Mouse (Mus musculus) intestine, embryonic 15.5 days (tissue): ENCODE data around the gene Hist3h2ba. TPM values are rescaled to one million over a fixed set of nuclear protein-coding genes. Genes with fewer than 3 reads are reported as not detected.

ENCODE experiments used
- ATAC-seq: fragments of 200-750 bp; cut with Nextera tagmentation; 2 replicates; pipeline ENCODE4 v1.8.0; 2017; ENCODE audit warnings: moderate TSS enrichment, moderate library complexity
- H3K27ac ChIP-seq: fragments of 300-500 bp; sonication (generic); 2 replicates; pipeline ENCODE4 v1.5.1; 2015; ENCODE audit warnings: mild to moderate bottlenecking, inconsistent platforms
- H3K27me3 ChIP-seq: fragments of 300-500 bp; sonication (generic); replicated peaks from 2 replicates; pipeline ENCODE4 v1.6.1; 2015; ENCODE audit warnings: inconsistent platforms
- H3K36me3 ChIP-seq: fragments of 300-500 bp; sonication (generic); 2 replicates; pipeline ENCODE4 v1.6.1; 2015; ENCODE audit warnings: inconsistent platforms
- H3K4me1 ChIP-seq: fragments of 300-500 bp; sonication (generic); replicated peaks from 2 replicates; pipeline ENCODE4 v1.6.1; 2015; ENCODE audit warnings: inconsistent platforms
- H3K4me2 ChIP-seq: fragments of 300-500 bp; sonication (generic); replicated peaks from 2 replicates; pipeline ENCODE4 v1.6.1; 2015; ENCODE audit warnings: mild to moderate bottlenecking, inconsistent platforms
- H3K4me3 ChIP-seq: fragments of 300-500 bp; sonication (generic); replicated peaks from 2 replicates; pipeline ENCODE4 v1.5.1; 2015; ENCODE audit warnings: inconsistent platforms
- H3K9ac ChIP-seq: fragments of 300-500 bp; sonication (generic); 2 replicates; pipeline ENCODE4 v1.6.1; 2015; ENCODE audit warnings: inconsistent platforms
- H3K9me3 ChIP-seq: fragments of 300-500 bp; sonication (generic); 2 replicates; pipeline ENCODE4 v1.6.1; 2016; ENCODE audit warnings: inconsistent platforms
- WGBS: fragments of 180-500 bp; shearing (Covaris S2); methylation state at CpG from one replicate; pipeline ENCODE4 v1.1.7; 2015; 5-methylcytosine and 5-hydroxymethylcytosine counted together
- polyA plus RNA-seq: library from polyadenylated mRNA; unstranded; fragments of >200 nt; fragmentation: Nextera tagmentation; extraction: Ambion mirVana; gene quantifications from 2 replicates; pipeline ENCODE4 v1.2.1, GENCODE M21; 2015

Gene Hist3h2ba
- polyA plus RNA-seq, result 39.9 and 40.0 TPM in 2 replicates

- peaks cover 10% of the 10 kb centered on the region for H3K4me1 ChIP-seq
- peak; percentile 92 for ATAC-seq
- H3K27ac ChIP-seq, result peak within 1 kb of the TSS; percentile 85
- no peaks in the 10 kb centered on the region for H3K9me3 ChIP-seq
- H3K27me3 ChIP-seq, result no peaks in the 10 kb centered on the region
- H3K36me3 ChIP-seq, result no peaks in the 10 kb centered on the region
- H3K4me3 ChIP-seq, result peak within 1 kb of the TSS; percentile 48
- under 1% methylated on average over 48 of the region's 48 CpGs for WGBS
- H3K9ac ChIP-seq, result peak within 1 kb of the TSS; percentile 56
- H3K4me2 ChIP-seq, result peak within 1 kb of the TSS; percentile 76
These were observed at the start of gene Hist3h2ba for GRCm38 (mm10) chr11:58948542-58949479. Gene Hist3h2ba (plus strand): TSS chr11:58948920.

- no peak overlapping the region for H3K9ac ChIP-seq
- peaks cover 14% of the 10 kb centered on the region for H3K36me3 ChIP-seq
- no peak for ATAC-seq
- H3K4me3 ChIP-seq, result no peak overlapping the region
- no peaks in the 10 kb centered on the region for H3K27me3 ChIP-seq
- no peak overlapping the region for H3K4me2 ChIP-seq
- H3K9me3 ChIP-seq, result no peaks in the 10 kb centered on the region
- H3K4me1 ChIP-seq, result 0 out of 2 replicates have a peak, but pooled peaks cover 6% of the 10 kb centered on the region
- H3K27ac ChIP-seq, result no peak overlapping the region
These were observed 47.6 kb upstream of the Hist3h2ba start for GRCm38 (mm10) chr11:58901080-58901479.

- Histone ChIP-seq H3K4me2 (peak within 1 kb of the TSS; percentile 90), H3K4me3 (peak within 1 kb of the TSS; percentile 79), H3K27me3 (no peaks in the 10 kb centered on the region), H3K27ac (peak within 1 kb of the TSS; percentile 90), H3K9me3 (no peaks in the 10 kb centered on the region), H3K9ac (peak within 1 kb of the TSS; percentile 86), H3K4me1 (0 out of 2 replicates have a peak, but pooled peaks cover 6% of the 10 kb centered on the region), H3K36me3 (peaks cover 9% of the 10 kb centered on the region; the same call in 1 of the 2 replicates)
- ATAC-seq, result peak; percentile 99
- WGBS, result under 1% methylated on average over 40 of the region's 40 CpGs
These were observed 45.0 kb upstream of the Hist3h2ba start, which contains the start of gene Zfp39 for GRCm38 (mm10) chr11:58903511-58904409. Gene Zfp39 (minus strand): TSS chr11:58904225.

GRCm38 (mm10) chr11:58904410-58904718 is 44.4 kb upstream of the Hist3h2ba start:
- peak overlapping the region; percentile 79 for H3K4me3 ChIP-seq
- 0 out of 2 replicates have a peak, but pooled peaks cover 6% of the 10 kb centered on the region for H3K4me1 ChIP-seq
- H3K9me3 ChIP-seq, result no peaks in the 10 kb centered on the region
- 0 out of 2 replicates have a peak overlapping the region, but pooled peaks have one; percentile 90 for H3K27ac ChIP-seq
- H3K9ac ChIP-seq, result peak overlapping the region; percentile 15; the same call in 1 of the 2 replicates
- 0 out of 2 replicates have a peak, but pooled peaks cover 6% of the 10 kb centered on the region for H3K36me3 ChIP-seq
- H3K27me3 ChIP-seq, result no peaks in the 10 kb centered on the region
- 4% methylated on average over 8 of the region's 8 CpGs for WGBS
- H3K4me2 ChIP-seq, result peak overlapping the region; percentile 90
- peak; percentile 48 for ATAC-seq

GRCm38 (mm10) chr11:58904838-58905237 is 43.9 kb upstream of the Hist3h2ba start:
- ATAC-seq, result no peak
- 57% methylated on average over 6 of the region's 6 CpGs for WGBS

GRCm38 (mm10) chr11:58913776-58914175 is 34.9 kb upstream of the Hist3h2ba start:
- Histone ChIP-seq H3K4me1 (no peaks in the 10 kb centered on the region), H3K4me2 (no peak overlapping the region; the same call in 1 of the 2 replicates), H3K27me3 (no peaks in the 10 kb centered on the region), H3K9ac (no peak overlapping the region), H3K4me3 (no peak overlapping the region), H3K9me3 (no peaks in the 10 kb centered on the region), H3K36me3 (no peaks in the 10 kb centered on the region), H3K27ac (no peak overlapping the region)
- ATAC-seq, result no peak
- WGBS, result 62% methylated on average over 1 of the region's 1 CpGs

More at GRCm38 (mm10) chr11:58904838-58905237, 43.9 kb upstream of the Hist3h2ba start:
- H3K4me2 ChIP-seq, result no peak overlapping the region; the same call in 1 of the 2 replicates
- H3K9ac ChIP-seq, result no peak overlapping the region
- H3K27ac ChIP-seq, result no peak overlapping the region
- no peak overlapping the region for H3K4me3 ChIP-seq
- H3K27me3 ChIP-seq, result no peaks in the 10 kb centered on the region
- 0 out of 2 replicates have a peak, but pooled peaks cover 6% of the 10 kb centered on the region for H3K4me1 ChIP-seq
- no peaks in the 10 kb centered on the region for H3K9me3 ChIP-seq
- 0 out of 2 replicates have a peak, but pooled peaks cover 6% of the 10 kb centered on the region for H3K36me3 ChIP-seq

- Histone ChIP-seq H3K9me3 (no peaks in the 10 kb centered on the region), H3K4me3 (peak overlapping the region; percentile 31), H3K27ac (no peak overlapping the region), H3K27me3 (no peaks in the 10 kb centered on the region), H3K36me3 (no peaks in the 10 kb centered on the region), H3K9ac (peak overlapping the region; percentile 46), H3K4me2 (peak overlapping the region; percentile 76), H3K4me1 (no peaks in the 10 kb centered on the region)
- WGBS, result 11% methylated on average over 17 of the region's 17 CpGs
- peak; percentile 48 for ATAC-seq
These were observed 34.2 kb upstream of the Hist3h2ba start for GRCm38 (mm10) chr11:58914461-58915028.

GRCm38 (mm10) chr11:58916879-58917744 is 31.6 kb upstream of the Hist3h2ba start:
- 53% methylated on average over 14 of the region's 14 CpGs for WGBS
- peak; percentile 63; the same call in 1 of the 2 replicates for ATAC-seq
- Histone ChIP-seq H3K4me2 (no peak overlapping the region), H3K4me3 (no peak overlapping the region), H3K4me1 (no peaks in the 10 kb centered on the region), H3K9me3 (no peaks in the 10 kb centered on the region), H3K27ac (no peak overlapping the region), H3K27me3 (no peaks in the 10 kb centered on the region), H3K36me3 (no peaks in the 10 kb centered on the region), H3K9ac (no peak overlapping the region)

GRCm38 (mm10) chr11:58917745-58918366 is 30.9 kb upstream of the Hist3h2ba start, which contains the start of gene Btnl10:
Gene Btnl10 (plus strand): TSS chr11:58917908.
- H3K27ac ChIP-seq, result no peak within 1 kb of the TSS
- no peaks in the 10 kb centered on the region for H3K36me3 ChIP-seq
- WGBS, result 80% methylated on average over 12 of the region's 12 CpGs
- no peak within 1 kb of the TSS for H3K4me3 ChIP-seq
- no peak within 1 kb of the TSS for H3K9ac ChIP-seq
- no peak for ATAC-seq
- H3K9me3 ChIP-seq, result no peaks in the 10 kb centered on the region
- H3K4me1 ChIP-seq, result no peaks in the 10 kb centered on the region
- H3K4me2 ChIP-seq, result no peak within 1 kb of the TSS
- no peaks in the 10 kb centered on the region for H3K27me3 ChIP-seq

GRCm38 (mm10) chr11:58918759-58919158 is 30.0 kb upstream of the Hist3h2ba start:
- Histone ChIP-seq H3K27ac (no peak overlapping the region), H3K9ac (no peak overlapping the region)
- 72% methylated on average over 5 of the region's 5 CpGs for WGBS

More at GRCm38 (mm10) chr11:58918759-58919158, 30.0 kb upstream of the Hist3h2ba start:
- no peaks in the 10 kb centered on the region for H3K4me1 ChIP-seq
- no peaks in the 10 kb centered on the region for H3K9me3 ChIP-seq
- H3K36me3 ChIP-seq, result no peaks in the 10 kb centered on the region
- H3K4me2 ChIP-seq, result no peak overlapping the region
- no peaks in the 10 kb centered on the region for H3K27me3 ChIP-seq
- no peak overlapping the region for H3K4me3 ChIP-seq
- no peak for ATAC-seq
